Mouse (Mus musculus) ES-Bruce4 (cell line): Measurements from ENCODE around the gene Wscd2.

ENCODE experiments used
- CTCF ChIP-seq: IDR thresholded peaks from one replicate; pipeline ENCODE4 v1.8.1; 2011; ENCODE audit warnings: low read depth, low read length
- EP300 ChIP-seq: IDR thresholded peaks from 2 replicates; pipeline ENCODE4 v1.6.1; 2011; ENCODE audit warnings: low read depth, low read length; ENCODE audit not compliant: insufficient read depth

- TF ChIP-seq CTCF: no peak
- TF ChIP-seq EP300: no peak
Observed at GRCm38 (mm10) chr5:113554571-113554970, 64.4 kb downstream of the Wscd2 start.
